In genomic region chr6:97060074-97060681, GRCm38 (mm10) we compare ENCODE assay signal across 9 mouse cellular contexts. TPM values are rescaled to one million over a fixed set of nuclear protein-coding genes. Genes with fewer than 3 reads are reported as not detected.
DNase-seq lines count a peak whose midpoint lies in the region; ATAC-seq and TF ChIP-seq lines count a peak whose summit lies in the region.
"Had no signal": no experiment of that assay in that cellular context is flagged by ENCODE, and none has a peak within 500 bp of the region (broad histone marks: within the 10 kb centered on the region; RNA-seq: fewer than 3 reads in every experiment).

Gene Fam19a4 (minus strand): TSS chr6:97060413.

- peak within 1 kb of the TSS; percentile 70 for H3K4me2 ChIP-seq in forebrain, embryonic 11.5 days (ENCODE audit: low read depth, low read length, severe bottlenecking)
- H3K4me2 ChIP-seq in kidney, embryonic 15.5 days: peak within 1 kb of the TSS; percentile 83
- peak within 1 kb of the TSS; percentile 68 for H3K4me2 ChIP-seq in stomach, embryonic 15.5 days

- H3K27ac ChIP-seq in ES-Bruce4 (ENCODE audit: insufficient read depth, low read length): no peak within 1 kb of the TSS
- no peak within 1 kb of the TSS for H3K27ac ChIP-seq in forebrain, embryonic 11.5 days (ENCODE audit: low read depth, low read length)
- no peak within 1 kb of the TSS for H3K27ac ChIP-seq in kidney, embryonic 15.5 days
- H3K27ac ChIP-seq in stomach, embryonic 15.5 days: no peak within 1 kb of the TSS

- H3K9me3 ChIP-seq in ES-Bruce4 (replicated peaks; ENCODE audit: control insufficient read depth, insufficient read depth, low read length, poor library complexity, severe bottlenecking): no peaks in the 10 kb centered on the region
- no peaks in the 10 kb centered on the region for H3K9me3 ChIP-seq in forebrain, embryonic 11.5 days (ENCODE audit: control insufficient read depth, low read length)
- H3K9me3 ChIP-seq in kidney, embryonic 15.5 days (replicated peaks): no peaks in the 10 kb centered on the region
- H3K9me3 ChIP-seq in stomach, embryonic 15.5 days: no peaks in the 10 kb centered on the region

- no peaks in the 10 kb centered on the region for H3K36me3 ChIP-seq in ES-Bruce4 (ENCODE audit: control insufficient read depth, insufficient read depth, low read length, poor library complexity, severe bottlenecking)
- H3K36me3 ChIP-seq in forebrain, embryonic 11.5 days (ENCODE audit: control insufficient read depth, insufficient read depth, low read length): no peaks in the 10 kb centered on the region
- H3K36me3 ChIP-seq in kidney, embryonic 15.5 days: no peaks in the 10 kb centered on the region
- H3K36me3 ChIP-seq in stomach, embryonic 15.5 days: no peaks in the 10 kb centered on the region

- no peaks in the 10 kb centered on the region for H3K27me3 ChIP-seq in ES-Bruce4 (ENCODE audit: control insufficient read depth, insufficient read depth, low read length, poor library complexity, severe bottlenecking)
- H3K27me3 ChIP-seq in forebrain, embryonic 11.5 days (ENCODE audit: control insufficient read depth, insufficient read depth, low read length): peaks cover 13% of the 10 kb centered on the region
- peaks cover 47% of the 10 kb centered on the region for H3K27me3 ChIP-seq in kidney, embryonic 15.5 days
- H3K27me3 ChIP-seq in stomach, embryonic 15.5 days (replicated peaks): peaks cover 21% of the 10 kb centered on the region

- TF ChIP-seq POLR2A in ES-Bruce4 (IDR thresholded peaks at IDR 0.05; ENCODE audit: insufficient read depth, low read length): no peak

- peak within 1 kb of the TSS; percentile 70 for H3K4me3 ChIP-seq in ES-Bruce4 (ENCODE audit: low read depth, low read length)
- peak within 1 kb of the TSS; percentile 35 for H3K4me3 ChIP-seq in forebrain, embryonic 11.5 days (ENCODE audit: low read depth, low read length)
- peak within 1 kb of the TSS; percentile 49 for H3K4me3 ChIP-seq in kidney, embryonic 15.5 days (replicated peaks)
- peak within 1 kb of the TSS; percentile 36 for H3K4me3 ChIP-seq in stomach, embryonic 15.5 days (replicated peaks)
- H3K4me3 ChIP-seq: erythroblast, embryonic 14.5 days had no signal

- TF ChIP-seq EP300 in ES-Bruce4 (IDR thresholded peaks at IDR 0.05; ENCODE audit: insufficient read depth, low read depth, low read length): no peak

- WGBS in forebrain, embryonic 11.5 days: under 1% methylated on average over 30 of the region's 30 CpGs
- WGBS in kidney, embryonic 15.5 days: under 1% methylated on average over 30 of the region's 30 CpGs
- under 1% methylated on average over 30 of the region's 30 CpGs for WGBS in stomach, embryonic 15.5 days

- peak within 1 kb of the TSS; percentile 8 for H3K9ac ChIP-seq in ES-Bruce4 (ENCODE audit: low read depth, poor library complexity, severe bottlenecking)
- H3K9ac ChIP-seq in forebrain, embryonic 11.5 days (ENCODE audit: low read length): peak within 1 kb of the TSS; percentile 32; the same call in 1 of the 2 replicates
- no peak within 1 kb of the TSS; the same call in 1 of the 2 replicates for H3K9ac ChIP-seq in kidney, embryonic 15.5 days
- H3K9ac ChIP-seq in stomach, embryonic 15.5 days: no peak within 1 kb of the TSS

- peak; percentile 51 for TF ChIP-seq CTCF in ES-Bruce4 (IDR thresholded peaks at IDR 0.05; ENCODE audit: low read depth, low read length)

- peak; percentile 84 for DNase-seq in Muller cell, postnatal 12 days (ENCODE audit: inconsistent ontology term)
- DNase-seq in forebrain, embryonic 11.5 days (ENCODE audit: low spot score): peak; percentile 80
- peak; percentile 30 for DNase-seq in lung, postnatal 14 days
- no peak for DNase-seq in layer of hippocampus, adult 18-20 months (ENCODE audit: low spot score in 2 of 2)

- peak; percentile 94 for ATAC-seq in forebrain, embryonic 11.5 days (replicated peaks; ENCODE audit: low FRiP score)
- ATAC-seq in kidney, embryonic 15.5 days (replicated peaks; ENCODE audit: low FRiP score): peak; percentile 96
- ATAC-seq in stomach, embryonic 15.5 days (ENCODE audit: insufficient read depth, low FRiP score, low read depth): peak; percentile 90

- H3K4me1 ChIP-seq in ES-Bruce4 (ENCODE audit: control insufficient read depth, insufficient read depth, low read length): peaks cover 3% of the 10 kb centered on the region
- H3K4me1 ChIP-seq in forebrain, embryonic 11.5 days (replicated peaks; ENCODE audit: control insufficient read depth, insufficient read depth, low read length): peaks cover 2% of the 10 kb centered on the region; the same call in 1 of the 2 replicates
- peaks cover 14% of the 10 kb centered on the region for H3K4me1 ChIP-seq in kidney, embryonic 15.5 days
- peaks cover 5% of the 10 kb centered on the region; the same call in 1 of the 2 replicates for H3K4me1 ChIP-seq in stomach, embryonic 15.5 days

RNA-seq across cellular contexts. Expression of gene Fam19a4, which starts in this region (rescaled TPM):
- polyA plus RNA-seq in ES-Bruce4 (2011; ENCODE audit: insufficient read depth, insufficient read length, low read depth, missing spikeins): 0.35 TPM in 1 of 2 replicates, not detected in the other
- 0.41 and 0.87 TPM in 2 replicates for polyA plus RNA-seq in forebrain, embryonic 11.5 days (2014; fragmentation: Nextera tagmentation; extraction: Ambion mirVana)
- 0.98 and 1.00 TPM in 2 replicates for polyA plus RNA-seq in kidney, embryonic 15.5 days (2015; fragmentation: Nextera tagmentation; extraction: Ambion mirVana)
- polyA plus RNA-seq in stomach, embryonic 15.5 days (2015; fragmentation: Nextera tagmentation; extraction: Ambion mirVana): 0.05 TPM in 1 of 2 replicates, not detected in the other
- under 1 TPM; 0.15 to 0.36 TPM for total RNA-seq in layer of hippocampus, adult 18-20 months (2021)
- polyA plus RNA-seq: erythroblast, embryonic 14.5 days; spleen, adult 2 months had no signal

Comparison
In these comparisons a context has a peak if more than half of its experiments do, and no peak if none do; other contexts are left out.
1. Peak in DNase-seq, ATAC-seq, H3K4me3 ChIP-seq, H3K9ac ChIP-seq and H3K4me2 ChIP-seq in forebrain, embryonic 11.5 days; RNA of the gene not detected or under 1 TPM.
2. Peak in ATAC-seq, H3K4me3 ChIP-seq and H3K4me2 ChIP-seq in kidney, embryonic 15.5 days; RNA of the gene not detected or under 1 TPM.
3. Peak in ATAC-seq, H3K4me3 ChIP-seq and H3K4me2 ChIP-seq in stomach, embryonic 15.5 days; RNA of the gene not detected or under 1 TPM.
4. DNase-seq: peak in Muller cell, postnatal 12 days (single experiment) and lung, postnatal 14 days (single experiment); none in layer of hippocampus, adult 18-20 months (0 of 2).
5. Peak in every context shown above with its lines, with median percentiles within 50 percentile points of each other: H3K4me3 ChIP-seq, ATAC-seq and H3K4me2 ChIP-seq.